Mouse (Mus musculus) bone marrow macrophage, adult 2 months (primary cell): ENCODE measurements around the gene Nup54.

Experiments used
- CTCF ChIP-seq: IDR thresholded peaks from 2 replicates; pipeline ENCODE4 v1.5.1; 2012; ENCODE audit warnings: low read depth, mild to moderate bottlenecking, low read length, moderate library complexity
- POLR2A ChIP-seq: IDR thresholded peaks from 2 replicates; pipeline ENCODE4 v1.6.1; 2012; ENCODE audit warnings: mild to moderate bottlenecking, low read depth, low read length, borderline replicate concordance

DNA sequence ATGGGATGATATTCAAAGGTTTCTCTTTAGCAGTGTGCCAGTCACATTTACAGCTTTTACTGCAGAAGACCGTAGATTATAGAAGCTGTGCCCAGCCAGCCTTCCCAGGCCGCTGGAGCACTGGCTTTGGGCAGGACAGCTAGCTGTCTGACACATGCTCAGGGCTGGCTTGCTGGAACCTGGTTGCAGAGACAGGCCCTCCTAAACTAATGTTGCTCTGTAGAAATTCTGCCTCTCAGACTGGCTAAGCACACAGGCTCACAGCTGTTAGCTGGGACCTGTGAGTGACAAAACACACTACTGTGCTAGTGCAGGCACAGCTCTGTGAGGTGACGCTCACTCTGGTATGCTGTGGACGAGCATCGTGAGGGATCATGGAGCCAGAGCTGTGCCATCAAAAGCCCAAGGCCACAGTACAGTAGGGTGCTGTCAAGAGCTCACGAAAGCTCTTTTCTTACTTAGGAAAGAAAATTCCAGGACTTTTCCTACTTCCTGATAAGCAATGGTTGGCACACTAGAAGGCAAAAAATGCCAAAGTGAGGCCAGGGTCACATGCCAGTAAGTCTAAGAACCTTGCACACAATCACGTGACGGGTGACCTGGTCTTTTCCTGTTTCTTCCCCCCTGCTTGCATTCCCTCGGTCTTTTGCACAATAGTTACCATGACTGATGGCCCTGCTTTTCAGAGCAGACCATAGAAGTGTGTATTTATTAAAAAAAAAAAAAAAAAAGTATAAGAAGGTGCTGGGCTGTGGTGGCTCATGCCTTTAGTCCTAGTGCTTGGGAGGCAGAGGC, 25.5 kb downstream of the Nup54 start:
- TF ChIP-seq CTCF (no peak), POLR2A (no peak)
